Mouse (Mus musculus) hindbrain, embryonic 16.5 days (tissue): Measurements from ENCODE around the gene Snrpa. TPM values are rescaled to one million over a fixed set of nuclear protein-coding genes. Genes with fewer than 3 reads are reported as not detected.
A peak's percentile ranks its signal among the peaks of the same experiment; 100 is the strongest.

Experiments
- ATAC-seq: fragments of 200-750 bp; cut with Nextera tagmentation; 2 replicates; pipeline ENCODE4 v1.8.0; 2017; ENCODE audit warnings: moderate TSS enrichment, moderate library complexity
- H3K27ac ChIP-seq: fragments of 300-500 bp; sonication (generic); 2 replicates; pipeline ENCODE4 v1.5.1; 2014; ENCODE audit warnings: low read depth, mild to moderate bottlenecking, control low read depth, low read length, moderate library complexity
- H3K27me3 ChIP-seq: fragments of 300-500 bp; sonication (generic); replicated peaks from 2 replicates; pipeline ENCODE4 v1.6.1; 2014; ENCODE audit warnings: low read length; ENCODE audit not compliant: control insufficient read depth, insufficient read depth
- H3K36me3 ChIP-seq: fragments of 300-500 bp; sonication (generic); 2 replicates; pipeline ENCODE4 v1.6.1; 2014; ENCODE audit warnings: mild to moderate bottlenecking, low read length, moderate library complexity, mixed read lengths; ENCODE audit not compliant: control insufficient read depth, insufficient read depth
- H3K4me1 ChIP-seq: fragments of 300-500 bp; sonication (generic); 2 replicates; pipeline ENCODE4 v1.6.1; 2014; ENCODE audit warnings: low read depth, low read length; ENCODE audit not compliant: control insufficient read depth, insufficient read depth
- H3K4me2 ChIP-seq: fragments of 300-500 bp; sonication (generic); 2 replicates; pipeline ENCODE4 v1.6.1; 2014; ENCODE audit warnings: mild to moderate bottlenecking, low read length, control low read depth, moderate library complexity
- H3K4me3 ChIP-seq: fragments of 300-500 bp; sonication (generic); 2 replicates; pipeline ENCODE4 v1.5.1; 2014; ENCODE audit warnings: mild to moderate bottlenecking, low read length, control low read depth, moderate library complexity
- H3K9ac ChIP-seq: fragments of 300-500 bp; sonication (generic); 2 replicates; pipeline ENCODE4 v1.6.1; 2014; ENCODE audit warnings: low read depth, mild to moderate bottlenecking, control low read depth, low read length, moderate library complexity
- H3K9me3 ChIP-seq: fragments of 300-500 bp; sonication (generic); 2 replicates; pipeline ENCODE4 v1.6.1; 2014; ENCODE audit warnings: mild to moderate bottlenecking, low read length, moderate library complexity; ENCODE audit not compliant: control insufficient read depth
- WGBS: fragments of 180-500 bp; shearing (Covaris S2); extraction: QIAGEN DNeasy Blood & Tissue Kit; methylation state at CpG from one replicate; pipeline ENCODE4 v1.1.7; 2014; 5-methylcytosine and 5-hydroxymethylcytosine counted together
- polyA plus RNA-seq: library from polyadenylated mRNA; unstranded; fragments of >200 nt; fragmentation: Nextera tagmentation; extraction: Ambion mirVana; gene quantifications from 2 replicates; pipeline ENCODE4 v1.2.1, GENCODE M21; 2015

Gene Snrpa
- polyA plus RNA-seq, 1 experiment from 2014 or later, result 177 TPM

DNA sequence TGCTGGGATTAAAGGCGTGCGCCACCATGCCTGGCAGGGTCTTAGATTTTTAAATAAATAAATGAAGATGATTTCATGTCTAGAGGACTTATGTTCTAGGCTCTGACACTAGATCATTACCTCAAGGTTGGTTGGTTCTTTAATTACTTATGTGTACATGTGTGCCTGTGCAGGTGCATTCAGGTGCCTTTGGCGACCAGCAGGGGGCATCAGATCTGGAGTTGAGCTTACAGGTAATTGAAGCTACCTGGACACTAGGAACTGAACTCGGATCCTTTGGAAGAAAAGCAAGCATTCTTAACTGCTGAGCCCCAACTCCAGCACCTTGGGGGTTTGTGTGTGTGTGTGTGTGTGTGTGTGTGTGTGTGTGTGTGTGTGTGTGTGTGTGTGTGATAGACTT is 34.7 kb upstream of the Snrpa start:
- WGBS, result 79% methylated on average over 4 of the region's 4 CpGs
- ATAC-seq, result no peak
- peaks cover 28% of the 10 kb centered on the region for H3K4me1 ChIP-seq

DNA sequence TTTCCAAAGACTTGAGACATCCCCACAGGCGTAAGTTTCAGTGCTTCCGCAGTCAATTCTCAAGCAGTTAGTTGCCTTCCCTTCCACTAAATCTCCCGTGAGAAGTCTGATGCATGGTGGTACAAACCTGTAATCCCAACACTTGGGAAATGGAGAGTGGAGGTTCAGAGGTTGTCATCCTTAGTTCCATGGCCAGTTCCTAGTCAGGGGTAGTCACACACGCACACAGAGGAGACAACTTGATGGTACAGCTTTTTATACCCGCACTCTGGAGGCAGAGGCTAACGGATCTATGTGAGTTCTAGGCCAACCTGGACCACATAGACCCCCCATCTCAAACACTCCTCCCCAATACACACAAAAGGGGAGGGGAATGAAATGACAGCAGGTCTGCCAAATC is 32.8 kb upstream of the Snrpa start:
- ATAC-seq, result no peak; the same call in 1 of the 2 replicates
- peak overlapping the region; percentile 82 for H3K4me3 ChIP-seq
- no peaks in the 10 kb centered on the region for H3K27me3 ChIP-seq
- 15% methylated on average over 6 of the region's 6 CpGs for WGBS
- H3K27ac ChIP-seq, result peak overlapping the region; percentile 88
- H3K9ac ChIP-seq, result peak overlapping the region; percentile 95
- no peaks in the 10 kb centered on the region for H3K9me3 ChIP-seq
- H3K4me1 ChIP-seq, result peaks cover 45% of the 10 kb centered on the region
- peak overlapping the region; percentile 77 for H3K4me2 ChIP-seq
- H3K36me3 ChIP-seq, result no peaks in the 10 kb centered on the region

More for the DNA sequence above, 34.7 kb upstream of the Snrpa start:
- Histone ChIP-seq H3K4me3 (no peak overlapping the region), H3K4me2 (no peak overlapping the region), H3K9me3 (no peaks in the 10 kb centered on the region), H3K36me3 (no peaks in the 10 kb centered on the region), H3K27me3 (no peaks in the 10 kb centered on the region), H3K9ac (no peak overlapping the region), H3K27ac (no peak overlapping the region)

GRCm38 (mm10) chr7:27228281-27228821 is 32.3 kb upstream of the Snrpa start, which contains the start of gene Itpkc:
Gene Itpkc (minus strand): TSS chr7:27228661.
- Histone ChIP-seq H3K36me3 (no peaks in the 10 kb centered on the region), H3K9ac (peak within 1 kb of the TSS; percentile 95), H3K27me3 (no peaks in the 10 kb centered on the region), H3K4me3 (peak within 1 kb of the TSS; percentile 82), H3K9me3 (no peaks in the 10 kb centered on the region), H3K27ac (peak within 1 kb of the TSS; percentile 88), H3K4me1 (peaks cover 44% of the 10 kb centered on the region), H3K4me2 (peak within 1 kb of the TSS; percentile 77)
- WGBS, result 0% methylated on average over 47 of the region's 49 CpGs
- peak; percentile 86 for ATAC-seq

GRCm38 (mm10) chr7:27227676-27228075 is 31.6 kb upstream of the Snrpa start:
- ATAC-seq, result no peak
- Histone ChIP-seq H3K27ac (peak overlapping the region; percentile 88), H3K9me3 (no peaks in the 10 kb centered on the region), H3K4me3 (peak overlapping the region; percentile 82), H3K9ac (peak overlapping the region; percentile 95), H3K4me1 (peaks cover 45% of the 10 kb centered on the region), H3K27me3 (no peaks in the 10 kb centered on the region), H3K4me2 (peak overlapping the region; percentile 77), H3K36me3 (no peaks in the 10 kb centered on the region)
- WGBS, result 1% methylated on average over 10 of the region's 10 CpGs

DNA sequence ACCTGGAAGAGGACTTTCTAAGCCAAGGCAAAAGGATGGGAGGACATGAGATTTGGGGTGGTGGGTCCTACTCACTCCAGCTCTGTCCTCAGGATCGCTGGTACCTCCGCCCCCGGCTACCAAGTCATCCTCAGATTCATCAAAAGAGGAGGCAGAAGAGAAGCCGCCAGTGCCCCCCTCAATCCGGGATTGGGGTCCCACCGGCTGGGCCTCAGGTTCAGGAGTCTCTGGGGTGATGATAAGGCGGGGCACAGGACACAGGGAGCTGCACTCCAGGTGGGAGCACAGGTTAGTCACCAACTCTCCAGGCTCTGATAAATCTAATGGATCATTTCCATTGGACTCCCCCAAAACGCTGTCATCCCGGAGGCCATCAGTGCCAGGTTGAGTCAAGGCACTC is 31.2 kb upstream of the Snrpa start:
- no peak for ATAC-seq
- peak overlapping the region; percentile 95 for H3K9ac ChIP-seq
- H3K27me3 ChIP-seq, result no peaks in the 10 kb centered on the region
- 36% methylated on average over 9 of the region's 9 CpGs for WGBS
- H3K27ac ChIP-seq, result no peak overlapping the region
- H3K4me1 ChIP-seq, result peaks cover 45% of the 10 kb centered on the region
- H3K4me3 ChIP-seq, result peak overlapping the region; percentile 82
- H3K4me2 ChIP-seq, result peak overlapping the region; percentile 77
- H3K36me3 ChIP-seq, result no peaks in the 10 kb centered on the region
- H3K9me3 ChIP-seq, result no peaks in the 10 kb centered on the region

GRCm38 (mm10) chr7:27224877-27225575 is 29.0 kb upstream of the Snrpa start:
- 62% methylated on average over 11 of the region's 11 CpGs for WGBS
- Histone ChIP-seq H3K4me1 (peaks cover 45% of the 10 kb centered on the region), H3K4me3 (peak overlapping the region; percentile 23), H3K4me2 (peak overlapping the region; percentile 77), H3K36me3 (no peaks in the 10 kb centered on the region), H3K9me3 (no peaks in the 10 kb centered on the region), H3K9ac (peak overlapping the region; percentile 59), H3K27ac (no peak overlapping the region), H3K27me3 (no peaks in the 10 kb centered on the region)
- ATAC-seq, result no peak

- no peak for ATAC-seq
- no peak overlapping the region for H3K9ac ChIP-seq
- peaks cover 4% of the 10 kb centered on the region; the same call in 1 of the 2 replicates for H3K36me3 ChIP-seq
- no peak overlapping the region for H3K4me3 ChIP-seq
- no peak overlapping the region for H3K4me2 ChIP-seq
- H3K9me3 ChIP-seq, result no peaks in the 10 kb centered on the region
- H3K27me3 ChIP-seq, result no peaks in the 10 kb centered on the region
- H3K4me1 ChIP-seq, result peaks cover 41% of the 10 kb centered on the region
- H3K27ac ChIP-seq, result no peak overlapping the region
- WGBS, result 91% methylated on average over 1 of the region's 1 CpGs
Observed at GRCm38 (mm10) chr7:27222538-27222937, 26.5 kb upstream of the Snrpa start.

DNA sequence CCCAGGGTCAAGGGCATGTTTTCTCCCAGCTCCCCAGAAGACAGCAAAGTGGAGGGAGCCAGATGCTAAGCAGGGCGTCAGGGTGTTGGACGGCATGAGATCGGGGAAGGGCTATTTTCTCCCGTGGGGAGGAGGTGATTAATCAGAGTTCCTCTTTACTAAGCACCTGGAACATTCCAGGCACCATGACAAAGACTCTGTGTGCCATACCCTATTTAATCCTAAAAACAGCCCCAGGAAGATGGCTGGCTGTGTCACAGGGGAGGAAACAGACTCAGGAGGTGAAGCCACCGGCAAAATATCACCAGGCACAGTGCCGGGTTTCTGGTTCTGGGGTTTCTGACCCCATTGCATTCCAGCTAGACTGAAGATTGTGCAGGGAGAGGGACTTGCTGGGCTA is 25.9 kb upstream of the Snrpa start:
- no peak overlapping the region for H3K9ac ChIP-seq
- peaks cover 37% of the 10 kb centered on the region for H3K4me1 ChIP-seq
- peaks cover 4% of the 10 kb centered on the region; the same call in 1 of the 2 replicates for H3K36me3 ChIP-seq
- 85% methylated on average over 6 of the region's 6 CpGs for WGBS
- no peak overlapping the region for H3K4me2 ChIP-seq
- H3K27ac ChIP-seq, result no peak overlapping the region
- no peak overlapping the region for H3K4me3 ChIP-seq
- no peaks in the 10 kb centered on the region for H3K9me3 ChIP-seq
- H3K27me3 ChIP-seq, result no peaks in the 10 kb centered on the region
- no peak for ATAC-seq

DNA sequence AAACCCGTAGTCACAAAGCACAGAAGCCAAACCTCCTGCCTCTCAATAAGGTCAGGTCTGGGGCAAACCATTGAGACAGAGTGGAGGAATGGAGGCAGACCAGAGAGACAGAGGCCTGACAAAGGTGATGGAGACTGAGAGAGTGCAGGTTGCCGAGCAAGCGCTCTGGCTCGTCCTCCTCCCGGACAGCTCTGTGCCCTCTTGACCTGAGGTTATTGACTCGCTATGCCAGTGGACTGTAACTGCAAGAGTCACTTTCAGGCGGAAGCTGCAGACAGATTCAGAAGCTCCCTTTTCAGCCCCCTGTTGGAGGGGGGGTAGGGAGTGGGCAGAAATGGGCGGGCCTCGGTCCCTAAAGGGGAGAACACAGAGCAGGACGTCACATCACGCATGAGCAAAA is 23.9 kb upstream of the Snrpa start:
- no peak for ATAC-seq
- H3K4me1 ChIP-seq, result peaks cover 17% of the 10 kb centered on the region
- 63% methylated on average over 11 of the region's 11 CpGs for WGBS
- no peaks in the 10 kb centered on the region for H3K9me3 ChIP-seq
- H3K4me3 ChIP-seq, result no peak overlapping the region
- H3K9ac ChIP-seq, result no peak overlapping the region
- H3K27me3 ChIP-seq, result no peaks in the 10 kb centered on the region
- H3K4me2 ChIP-seq, result no peak overlapping the region
- peaks cover 9% of the 10 kb centered on the region; the same call in 1 of the 2 replicates for H3K36me3 ChIP-seq
- no peak overlapping the region for H3K27ac ChIP-seq
